Comparison of ENCODE assay signal across 12 mouse cellular contexts in genomic region chr6:52507171-52507570, GRCm38 (mm10).
DNase-seq lines count a peak whose midpoint lies in the region; ATAC-seq lines count a peak whose summit lies in the region.
"Had no signal": no experiment of that assay in that cellular context is flagged by ENCODE, and none has a peak within 500 bp of the region (broad histone marks: within the 10 kb centered on the region; RNA-seq: fewer than 3 reads in every experiment).

No protein-coding gene starts in this region.

- peak; percentile 65; the same call in 1 of the 2 replicates for ATAC-seq in frontal cortex, adult (ENCODE audit: low TSS enrichment)
- ATAC-seq: intestine, embryonic 16.5 days; Patski had no signal

- intact Hi-C loops in heart, postnatal 36 days (cut with DNase I): loop anchor here (5.0 kb wide), 1 partner anchor 70 kb away; no protein-coding TSS in a partner anchor

- DNase-seq in frontal cortex, postnatal 14 days (ENCODE audit: low spot score in 2 of 2): no peak
- peak; percentile 7 for DNase-seq in layer of hippocampus, adult 9-11 months
- no peak for DNase-seq in layer of hippocampus, adult 9-10 months (ENCODE audit: low spot score)
- DNase-seq in ovary, adult 18-20 months (ENCODE audit: low spot score): peak; percentile 22
- DNase-seq in ovary, postnatal 10 days (ENCODE audit: low spot score): no peak
- DNase-seq in heart, postnatal 36 days: peak; percentile 22 to 28
- DNase-seq in MN1 (ENCODE audit: low spot score): no peak
- DNase-seq: adrenal gland, postnatal 10 days; lung, adult 2 months had no signal

Comparison
In these comparisons a context has a peak if more than half of its experiments do, and no peak if none do; other contexts are left out.
1. DNase-seq: peak in layer of hippocampus, adult 9-11 months (single experiment), ovary, adult 18-20 months (single experiment) and heart, postnatal 36 days (2 of 2); none in frontal cortex, postnatal 14 days (0 of 2), layer of hippocampus, adult 9-10 months (single experiment), ovary, postnatal 10 days (single experiment) and MN1 (single experiment).